Mouse (Mus musculus): ENCODE measurements around the gene Kcmf1. TPM values are rescaled to one million over a fixed set of nuclear protein-coding genes. Genes with fewer than 3 reads are reported as not detected.

The Kcmf1 gene
- polyA plus RNA-seq, 1 experiment from 2014 or later = 32.3 TPM

GRCm38 (mm10) chr6:72891238-72891637 is 8.5 kb downstream of the Kcmf1 start:
- 93% methylated on average over 2 of the region's 2 CpGs for WGBS
- no peak for DNase-seq (ENCODE audit: low spot score)
- Histone ChIP-seq H3K27ac (replicated peaks) (no peak overlapping the region), H3K27me3 (replicated peaks; ENCODE audit: low read depth, poor library complexity, severe bottlenecking) (no peaks in the 10 kb centered on the region), H3K4me3 (no peak overlapping the region), H3K36me3 (replicated peaks) (peaks cover 54% of the 10 kb centered on the region), H3K4me1 (peaks cover 2% of the 10 kb centered on the region; the same call in 1 of the 2 replicates), H3K9me3 (no peaks in the 10 kb centered on the region)

DNA sequence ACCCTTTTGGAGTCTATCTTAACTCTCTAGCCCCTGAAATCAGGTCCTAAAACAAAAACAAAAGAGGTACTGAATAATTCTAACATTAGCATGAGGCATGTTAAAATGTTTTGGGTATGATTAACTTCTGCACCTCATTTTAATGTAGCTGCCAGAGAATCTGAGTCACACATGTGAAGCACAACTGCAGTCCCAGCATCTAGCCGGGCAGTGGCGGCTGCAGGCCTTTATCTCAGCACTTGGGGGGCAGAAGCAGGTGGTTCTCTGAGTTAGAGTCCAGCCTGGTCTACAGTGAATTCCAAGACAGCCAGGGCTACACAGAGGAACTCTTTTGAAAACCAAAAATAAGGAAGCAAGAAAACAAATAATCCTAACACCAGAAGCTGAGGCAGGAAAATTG is 11.1 kb downstream of the Kcmf1 start:
- Histone ChIP-seq H3K27ac (replicated peaks) (no peak overlapping the region), H3K36me3 (replicated peaks) (peaks cover 52% of the 10 kb centered on the region), H3K27me3 (replicated peaks; ENCODE audit: low read depth, poor library complexity, severe bottlenecking) (no peaks in the 10 kb centered on the region), H3K4me3 (no peak overlapping the region), H3K9me3 (no peaks in the 10 kb centered on the region), H3K4me1 (0 out of 2 replicates have a peak, but pooled peaks cover 4% of the 10 kb centered on the region)
- DNase-seq (ENCODE audit: low spot score) = no peak
- 93% methylated on average over 2 of the region's 2 CpGs for WGBS

DNA sequence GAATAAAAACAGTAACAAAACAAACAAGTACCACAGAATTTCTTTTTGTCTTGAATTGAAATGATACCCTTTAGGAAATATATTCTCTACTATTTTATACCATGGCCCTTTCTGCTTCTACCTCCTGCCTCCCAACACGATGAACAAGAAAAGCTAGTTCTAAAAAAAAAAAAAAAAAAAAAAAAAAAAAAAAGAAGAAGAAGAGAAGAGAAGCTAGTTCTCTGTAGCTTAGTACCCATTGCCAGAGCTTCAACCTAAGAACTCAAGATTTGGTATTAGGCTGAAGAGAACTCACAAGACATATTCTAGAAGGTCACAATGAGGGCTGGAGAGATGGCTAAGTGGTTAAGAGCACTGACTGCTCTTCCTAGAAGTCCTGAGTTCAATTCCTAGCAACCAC is 14.5 kb downstream of the Kcmf1 start:
- Histone ChIP-seq H3K4me1 (peaks cover 7% of the 10 kb centered on the region), H3K4me3 (no peak overlapping the region), H3K27me3 (replicated peaks; ENCODE audit: low read depth, poor library complexity, severe bottlenecking) (no peaks in the 10 kb centered on the region), H3K9me3 (no peaks in the 10 kb centered on the region), H3K27ac (replicated peaks) (no peak overlapping the region), H3K36me3 (replicated peaks) (peaks cover 51% of the 10 kb centered on the region)
- 88% methylated on average over 1 of the region's 1 CpGs for WGBS
- DNase-seq (ENCODE audit: low spot score) = no peak

DNA sequence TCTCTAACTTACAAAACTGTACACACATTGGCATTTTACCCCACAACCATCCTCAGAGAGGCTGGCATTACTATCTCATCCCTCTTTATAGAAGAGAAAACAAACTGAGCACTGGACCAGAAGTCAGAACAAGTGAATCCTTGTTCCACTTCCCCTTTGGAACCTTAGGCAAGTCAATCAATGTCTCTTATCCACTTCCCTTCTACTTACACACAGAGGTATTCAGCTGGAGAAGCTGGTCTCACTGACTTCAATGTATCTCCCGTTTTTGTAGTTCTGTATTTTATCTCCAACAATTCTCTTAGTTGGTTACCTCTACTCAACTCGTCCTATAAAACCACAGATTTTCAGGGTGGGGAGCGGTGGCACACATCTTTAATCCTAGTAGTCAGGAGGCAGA is 15.0 kb downstream of the Kcmf1 start:
- DNase-seq (ENCODE audit: low spot score) = no peak
- Histone ChIP-seq H3K27me3 (replicated peaks; ENCODE audit: low read depth, poor library complexity, severe bottlenecking) (no peaks in the 10 kb centered on the region), H3K4me3 (no peak overlapping the region), H3K36me3 (replicated peaks) (peaks cover 51% of the 10 kb centered on the region), H3K4me1 (peaks cover 7% of the 10 kb centered on the region), H3K27ac (replicated peaks) (no peak overlapping the region), H3K9me3 (no peaks in the 10 kb centered on the region)
- 82% methylated on average over 3 of the region's 3 CpGs for WGBS

DNA sequence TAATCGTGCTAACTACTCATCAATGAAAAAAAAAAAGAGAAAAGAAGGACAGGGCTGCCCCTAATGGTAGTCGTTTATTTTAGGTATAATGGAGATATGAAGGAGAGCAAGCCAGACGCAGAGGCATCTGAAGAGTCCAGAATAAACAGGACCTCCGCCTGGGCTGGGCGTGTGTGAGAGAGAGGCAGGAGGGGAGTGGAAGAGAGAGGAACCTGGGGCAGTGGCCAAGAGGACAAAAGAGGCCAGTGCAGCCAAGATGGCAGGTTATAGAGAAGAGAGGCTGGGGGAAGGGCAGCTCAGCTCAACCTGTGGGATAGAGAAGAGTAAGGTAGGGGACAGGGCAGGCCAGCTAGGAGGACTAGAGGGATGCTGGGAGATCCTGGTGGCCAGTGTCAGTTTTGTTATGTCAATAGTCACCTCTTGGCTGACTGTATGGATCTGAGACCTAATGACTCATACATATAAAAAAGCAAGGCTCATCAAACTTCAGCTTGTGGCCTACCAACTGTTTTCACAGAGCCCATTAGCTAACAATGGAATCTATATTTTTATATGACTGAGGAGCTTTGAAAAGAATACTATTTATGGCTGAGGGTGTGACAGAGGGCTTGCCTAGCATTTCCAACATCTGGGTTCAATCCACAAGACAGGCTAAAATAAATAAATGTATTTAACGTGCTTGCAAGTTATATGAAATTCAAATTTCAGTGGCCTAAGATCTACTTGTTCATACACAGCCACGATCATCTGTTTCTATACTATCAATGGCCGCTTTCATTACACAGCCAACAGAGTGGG is 16.9 kb downstream of the Kcmf1 start:
- WGBS = 83% methylated on average over 8 of the region's 8 CpGs
- no peaks in the 10 kb centered on the region for H3K27me3 ChIP-seq (replicated peaks; ENCODE audit: low read depth, poor library complexity, severe bottlenecking)

DNA sequence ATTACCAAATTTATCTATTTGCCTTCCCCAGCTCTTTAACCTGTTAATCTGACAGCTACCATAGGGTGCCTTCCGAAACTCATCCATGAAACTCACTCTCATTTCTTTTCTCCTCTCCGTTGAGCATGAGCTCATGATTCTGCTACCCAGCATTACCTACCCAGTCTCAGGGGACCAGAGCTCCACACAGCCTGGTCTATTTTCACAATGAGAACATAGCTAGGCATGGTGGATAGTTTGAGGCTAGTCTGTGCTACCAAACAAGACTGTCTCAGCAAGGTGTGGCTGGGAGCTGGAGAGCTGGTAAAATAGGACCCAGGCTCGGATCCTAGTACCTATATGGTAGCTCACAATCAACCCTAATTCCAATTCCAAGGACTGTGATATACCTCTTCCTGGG is 17.6 kb downstream of the Kcmf1 start:
- no peaks in the 10 kb centered on the region for H3K27me3 ChIP-seq (replicated peaks; ENCODE audit: low read depth, poor library complexity, severe bottlenecking)
- peaks cover 36% of the 10 kb centered on the region for H3K36me3 ChIP-seq (replicated peaks)
- peaks cover 7% of the 10 kb centered on the region for H3K4me1 ChIP-seq
- H3K27ac ChIP-seq (replicated peaks) = no peak overlapping the region
- no peaks in the 10 kb centered on the region for H3K9me3 ChIP-seq
- DNase-seq (ENCODE audit: low spot score) = no peak
- WGBS = 92% methylated on average over 3 of the region's 3 CpGs
- no peak overlapping the region for H3K4me3 ChIP-seq

More for the DNA sequence above, 16.9 kb downstream of the Kcmf1 start:
- Histone ChIP-seq H3K27ac (replicated peaks) (no peak overlapping the region), H3K9me3 (no peaks in the 10 kb centered on the region), H3K4me3 (no peak overlapping the region), H3K4me1 (peaks cover 7% of the 10 kb centered on the region), H3K36me3 (replicated peaks) (peaks cover 39% of the 10 kb centered on the region)
- DNase-seq (ENCODE audit: low spot score) = no peak

DNA sequence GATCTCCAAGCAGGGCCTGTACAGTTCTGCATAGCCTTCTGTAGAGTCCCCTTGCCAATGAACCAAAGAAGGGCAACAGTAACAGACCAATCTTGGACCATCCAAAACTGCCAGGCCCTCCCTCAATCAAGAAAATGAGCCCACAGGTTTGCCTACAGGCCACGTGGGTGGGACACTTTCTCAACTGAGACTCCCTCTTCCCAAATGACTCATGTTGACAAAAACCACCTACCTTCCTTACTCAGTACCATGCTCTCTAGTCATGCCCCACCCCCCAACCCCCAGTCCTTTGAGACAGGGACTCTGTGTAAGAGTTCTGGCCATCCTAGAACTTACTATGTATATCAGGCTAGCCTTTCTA is 18.2 kb downstream of the Kcmf1 start:
- Histone ChIP-seq H3K4me3 (no peak overlapping the region), H3K27me3 (replicated peaks; ENCODE audit: low read depth, poor library complexity, severe bottlenecking) (no peaks in the 10 kb centered on the region), H3K27ac (replicated peaks) (no peak overlapping the region), H3K36me3 (replicated peaks) (peaks cover 31% of the 10 kb centered on the region), H3K9me3 (no peaks in the 10 kb centered on the region), H3K4me1 (peaks cover 7% of the 10 kb centered on the region)
- no peak for DNase-seq (ENCODE audit: low spot score)
- WGBS = 75% methylated on average over 1 of the region's 1 CpGs

DNA sequence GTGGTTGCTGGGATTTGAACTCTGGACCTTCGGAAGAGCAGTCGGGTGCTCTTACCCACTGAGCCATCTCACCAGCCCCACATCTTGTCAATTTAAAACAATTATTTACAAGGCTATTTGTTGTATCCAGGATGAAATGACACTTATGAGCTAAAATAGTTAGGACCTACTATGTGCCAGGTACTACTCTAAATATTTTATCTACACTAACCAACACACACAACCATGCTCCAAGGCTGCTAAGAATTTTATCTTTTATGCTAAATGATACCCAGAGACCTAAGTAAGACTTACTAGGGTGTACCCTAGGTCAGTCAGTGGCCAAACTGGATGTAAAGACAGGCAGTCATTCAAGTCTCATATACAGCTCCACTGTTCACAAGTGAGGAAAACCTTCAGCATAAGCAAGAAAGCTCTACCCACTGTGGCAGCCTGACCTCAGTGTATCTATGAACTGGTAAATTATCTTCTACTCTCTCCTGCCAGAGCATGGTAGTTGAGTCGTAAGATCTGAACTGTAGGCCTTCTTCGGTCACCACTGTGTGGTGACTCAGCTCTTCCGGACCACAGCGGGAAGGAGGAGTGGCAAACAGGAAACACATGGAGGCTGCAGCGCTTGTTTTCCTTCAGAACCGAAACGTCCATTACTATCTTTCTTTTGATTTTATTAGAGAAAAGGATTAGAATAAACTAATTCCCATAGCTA is 18.7 kb downstream of the Kcmf1 start:
- no peaks in the 10 kb centered on the region for H3K27me3 ChIP-seq (replicated peaks; ENCODE audit: low read depth, poor library complexity, severe bottlenecking)
- no peaks in the 10 kb centered on the region for H3K9me3 ChIP-seq
- H3K27ac ChIP-seq (replicated peaks) = no peak overlapping the region
- H3K4me1 ChIP-seq = peaks cover 7% of the 10 kb centered on the region
- no peak overlapping the region for H3K4me3 ChIP-seq
- peaks cover 28% of the 10 kb centered on the region for H3K36me3 ChIP-seq (replicated peaks)
- DNase-seq (ENCODE audit: low spot score) = no peak
- WGBS = 91% methylated on average over 9 of the region's 9 CpGs

DNA sequence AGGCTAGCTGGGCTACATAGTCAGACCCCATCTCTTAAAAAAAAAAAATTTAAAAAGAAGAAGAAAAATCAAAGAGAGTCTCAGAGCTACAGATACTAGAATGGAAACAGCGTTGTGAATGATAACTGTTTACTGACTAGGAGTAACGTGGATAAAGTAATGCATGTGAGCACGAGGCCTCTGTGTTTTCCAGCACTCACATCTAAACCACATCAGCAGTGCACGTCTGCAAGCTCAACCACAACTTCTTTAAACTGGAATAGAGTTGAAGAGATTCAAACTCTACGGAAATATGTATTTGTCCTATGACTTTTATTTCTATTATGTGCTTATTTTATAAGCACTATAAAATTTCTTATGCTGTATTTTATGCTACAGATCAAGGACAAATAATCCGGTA is 23.1 kb downstream of the Kcmf1 start:
- Histone ChIP-seq H3K27me3 (replicated peaks; ENCODE audit: low read depth, poor library complexity, severe bottlenecking) (no peaks in the 10 kb centered on the region), H3K9me3 (no peaks in the 10 kb centered on the region), H3K4me3 (no peak overlapping the region), H3K27ac (replicated peaks) (no peak overlapping the region), H3K36me3 (replicated peaks) (peaks cover 16% of the 10 kb centered on the region), H3K4me1 (no peaks in the 10 kb centered on the region)
- WGBS = 94% methylated on average over 6 of the region's 6 CpGs
- no peak for DNase-seq (ENCODE audit: low spot score)

- Histone ChIP-seq H3K4me3 (no peak overlapping the region), H3K4me1 (peaks cover 13% of the 10 kb centered on the region; the same call in 1 of the 2 replicates), H3K36me3 (replicated peaks) (peaks cover 16% of the 10 kb centered on the region), H3K9me3 (no peaks in the 10 kb centered on the region), H3K27ac (replicated peaks) (no peak overlapping the region), H3K27me3 (replicated peaks; ENCODE audit: low read depth, poor library complexity, severe bottlenecking) (no peaks in the 10 kb centered on the region)
- 88% methylated on average over 3 of the region's 3 CpGs for WGBS
- DNase-seq (ENCODE audit: low spot score) = no peak
Observed at GRCm38 (mm10) chr6:72873338-72873737, 26.4 kb downstream of the Kcmf1 start.

GRCm38 (mm10) chr6:72872276-72872675 is 27.5 kb downstream of the Kcmf1 start:
- no peak for DNase-seq (ENCODE audit: low spot score)
- no peaks in the 10 kb centered on the region for H3K9me3 ChIP-seq
- WGBS = 96% methylated on average over 1 of the region's 1 CpGs
- peaks cover 11% of the 10 kb centered on the region for H3K36me3 ChIP-seq (replicated peaks)
- H3K4me3 ChIP-seq = no peak overlapping the region
- H3K27ac ChIP-seq (replicated peaks) = no peak overlapping the region
- H3K27me3 ChIP-seq (replicated peaks; ENCODE audit: low read depth, poor library complexity, severe bottlenecking) = no peaks in the 10 kb centered on the region
- peaks cover 13% of the 10 kb centered on the region; the same call in 1 of the 2 replicates for H3K4me1 ChIP-seq

- DNase-seq (ENCODE audit: low spot score) = no peak
- no peak overlapping the region for H3K4me3 ChIP-seq
- peaks cover 13% of the 10 kb centered on the region; the same call in 1 of the 2 replicates for H3K4me1 ChIP-seq
- H3K27me3 ChIP-seq (replicated peaks; ENCODE audit: low read depth, poor library complexity, severe bottlenecking) = no peaks in the 10 kb centered on the region
- H3K36me3 ChIP-seq (replicated peaks) = peaks cover 20% of the 10 kb centered on the region
- H3K9me3 ChIP-seq = no peaks in the 10 kb centered on the region
- H3K27ac ChIP-seq (replicated peaks) = no peak overlapping the region
- 74% methylated on average over 8 of the region's 8 CpGs for WGBS
Observed at GRCm38 (mm10) chr6:72869601-72870000, 30.2 kb downstream of the Kcmf1 start.

- Histone ChIP-seq H3K4me3 (no peak overlapping the region), H3K9me3 (no peaks in the 10 kb centered on the region), H3K36me3 (replicated peaks) (peaks cover 29% of the 10 kb centered on the region), H3K4me1 (peaks cover 13% of the 10 kb centered on the region; the same call in 1 of the 2 replicates), H3K27ac (replicated peaks) (no peak overlapping the region), H3K27me3 (replicated peaks; ENCODE audit: low read depth, poor library complexity, severe bottlenecking) (no peaks in the 10 kb centered on the region)
- WGBS = 91% methylated on average over 5 of the region's 5 CpGs
- DNase-seq (ENCODE audit: low spot score) = no peak
Observed at GRCm38 (mm10) chr6:72868688-72869087, 31.1 kb downstream of the Kcmf1 start.
